ENCODE assay signal across 14 mouse cellular contexts in the genomic region with DNA sequence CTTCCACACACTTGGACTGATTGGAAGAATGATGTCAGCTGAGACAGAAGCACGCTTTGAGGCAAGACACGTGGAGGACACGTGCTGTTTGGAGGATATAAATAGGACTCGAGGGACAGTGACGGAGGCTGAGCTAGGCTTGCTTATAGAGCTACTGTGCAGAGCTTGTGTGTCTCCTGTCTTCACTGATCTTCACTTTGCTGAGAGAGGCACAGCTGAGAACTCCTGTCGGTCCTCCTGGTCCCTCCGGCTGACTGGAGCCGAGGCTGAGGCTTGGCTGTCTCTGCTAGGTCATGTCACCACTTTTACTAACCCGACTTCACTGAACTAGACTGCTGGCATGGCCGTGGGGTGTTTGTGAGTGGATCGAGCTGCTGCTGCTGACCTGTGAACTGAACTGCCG. TPM values are rescaled to one million over a fixed set of nuclear protein-coding genes. Genes with fewer than 3 reads are reported as not detected.
DNase-seq lines count a peak whose midpoint lies in the region; ATAC-seq and TF ChIP-seq lines count a peak whose summit lies in the region.
"Had no signal": no experiment of that assay in that cellular context is flagged by ENCODE, and none has a peak within 500 bp of the region (broad histone marks: within the 10 kb centered on the region; RNA-seq: fewer than 3 reads in every experiment).

No protein-coding gene starts in this region.

- no peak overlapping the region for H3K4me3 ChIP-seq in gastrocnemius, adult 2 months
- no peak overlapping the region for H3K4me3 ChIP-seq in lung, embryonic 15.5 days
- H3K4me3 ChIP-seq in hindbrain, embryonic 14.5 days (replicated peaks; ENCODE audit: low read length) = no peak overlapping the region
- H3K4me3 ChIP-seq: liver, embryonic 15.5 days; midbrain, embryonic 12.5 days had no signal

- peak; percentile 39 for DNase-seq in gastrocnemius, adult 2 months
- DNase-seq in gastrocnemius, postnatal 36 days = no peak
- peak; percentile 28 for DNase-seq in urinary bladder, postnatal 14 days (ENCODE audit: low spot score)
- DNase-seq in urinary bladder, postnatal 25 days (ENCODE audit: low spot score) = no peak
- DNase-seq in hindbrain, embryonic 14.5 days (ENCODE audit: low spot score) = no peak
- no peak for DNase-seq in right cerebral cortex, postnatal 25 days
- DNase-seq in urinary bladder, postnatal 36 days (ENCODE audit: low spot score in 2 of 2) = no peak
- DNase-seq: adrenal gland, postnatal 14 days; forebrain, postnatal 0 days had no signal

- 28% methylated on average over 12 of the region's 12 CpGs for WGBS in lung, embryonic 15.5 days
- WGBS in hindbrain, embryonic 14.5 days = 68% methylated on average over 12 of the region's 12 CpGs

- H3K4me1 ChIP-seq in lung, embryonic 15.5 days = peaks cover 71% of the 10 kb centered on the region
- peaks cover 16% of the 10 kb centered on the region for H3K4me1 ChIP-seq in hindbrain, embryonic 14.5 days (replicated peaks; ENCODE audit: control insufficient read depth, insufficient read depth, low read length)

- no peak overlapping the region for H3K9ac ChIP-seq in lung, embryonic 15.5 days
- no peak overlapping the region for H3K9ac ChIP-seq in hindbrain, embryonic 14.5 days
- H3K9ac ChIP-seq: forebrain, postnatal 0 days; liver, embryonic 15.5 days; midbrain, embryonic 12.5 days had no signal

- no peaks in the 10 kb centered on the region for H3K9me3 ChIP-seq in lung, embryonic 15.5 days
- no peaks in the 10 kb centered on the region for H3K9me3 ChIP-seq in hindbrain, embryonic 14.5 days (ENCODE audit: control insufficient read depth, low read length)
- H3K9me3 ChIP-seq: G1E; liver, embryonic 15.5 days; midbrain, embryonic 12.5 days had no signal

- no peak for TF ChIP-seq CTCF in gastrocnemius, adult 2 months (IDR thresholded peaks at IDR 0.05)

- H3K27ac ChIP-seq in gastrocnemius, adult 2 months = peak overlapping the region; percentile 61; the same call in 1 of the 2 replicates
- peak overlapping the region; percentile 58 for H3K27ac ChIP-seq in lung, embryonic 15.5 days
- H3K27ac ChIP-seq in hindbrain, embryonic 14.5 days = no peak overlapping the region
- H3K27ac ChIP-seq: liver, embryonic 15.5 days; midbrain, embryonic 12.5 days; stomach, postnatal 0 days had no signal

- H3K36me3 ChIP-seq in lung, embryonic 15.5 days = no peaks in the 10 kb centered on the region
- H3K36me3 ChIP-seq in hindbrain, embryonic 14.5 days (replicated peaks; ENCODE audit: control insufficient read depth, insufficient read depth) = no peaks in the 10 kb centered on the region
- H3K36me3 ChIP-seq: G1E; liver, embryonic 15.5 days; midbrain, embryonic 12.5 days had no signal

- H3K27me3 ChIP-seq in lung, embryonic 15.5 days = no peaks in the 10 kb centered on the region
- no peaks in the 10 kb centered on the region; the same call in 1 of the 2 replicates for H3K27me3 ChIP-seq in hindbrain, embryonic 14.5 days (ENCODE audit: control insufficient read depth, insufficient read depth, low read length)

- peak; percentile 48 for ATAC-seq in lung, embryonic 15.5 days (ENCODE audit: borderline replicate concordance, extremely low read depth, low FRiP score, low TSS enrichment)
- no peak for ATAC-seq in hindbrain, embryonic 14.5 days (ENCODE audit: low FRiP score)
- ATAC-seq: forebrain, postnatal 0 days had no signal

- H3K4me2 ChIP-seq in lung, embryonic 15.5 days = no peak overlapping the region
- no peak overlapping the region for H3K4me2 ChIP-seq in hindbrain, embryonic 14.5 days (replicated peaks)
- H3K4me2 ChIP-seq: liver, embryonic 15.5 days; midbrain, embryonic 12.5 days had no signal

- intact Hi-C loops in gastrocnemius, adult 2 months (cut with DNase I) = loop anchor here (2.0 kb wide), 1 partner anchor 23 kb away; a partner anchor contains a TSS
- intact Hi-C loops in gastrocnemius, postnatal 36 days (cut with DNase I) = no loop called here

RNA-seq across cellular contexts. Expression of a gene that starts 3.1 kb away (rescaled TPM):
- total RNA-seq in gastrocnemius, adult 2 months (2021) = not detected
- under 1 TPM in 1 of 2 experiments, not detected in 1; 0.33 TPM for total RNA-seq in gastrocnemius, postnatal 36 days (2021)
- 8.1 and 10.7 TPM in 2 replicates for polyA plus RNA-seq in lung, embryonic 15.5 days (2015; fragmentation: Nextera tagmentation; extraction: Ambion mirVana)
- polyA plus RNA-seq in hindbrain, embryonic 14.5 days (2014; fragmentation: Nextera tagmentation; extraction: Ambion mirVana) = 3.7 and 5.5 TPM in 2 replicates
- polyA plus RNA-seq: G1E had no signal

RNA-seq across cellular contexts. Expression of a gene that starts 23.9 kb away (rescaled TPM):
- total RNA-seq in gastrocnemius, adult 2 months (2021) = 10 to 100 TPM; 16.4 to 23.4 TPM
- 10 to 100 TPM; 20.4 to 23.5 TPM for total RNA-seq in gastrocnemius, postnatal 36 days (2021)
- polyA plus RNA-seq in lung, embryonic 15.5 days (2015; fragmentation: Nextera tagmentation; extraction: Ambion mirVana) = 541 and 580 TPM in 2 replicates
- polyA plus RNA-seq in hindbrain, embryonic 14.5 days (2014; fragmentation: Nextera tagmentation; extraction: Ambion mirVana) = 53.0 and 62.6 TPM in 2 replicates

RNA-seq across cellular contexts. Expression of a gene that starts 32.0 kb away (rescaled TPM):
- not detected for total RNA-seq in gastrocnemius, adult 2 months (2021)
- total RNA-seq in gastrocnemius, postnatal 36 days (2021) = not detected
- polyA plus RNA-seq in lung, embryonic 15.5 days (2015; fragmentation: Nextera tagmentation; extraction: Ambion mirVana) = 0.24 and 0.47 TPM in 2 replicates
- polyA plus RNA-seq in hindbrain, embryonic 14.5 days (2014; fragmentation: Nextera tagmentation; extraction: Ambion mirVana) = 0.75 and 0.90 TPM in 2 replicates
- total RNA-seq: adrenal gland, postnatal 14 days; G1E had no signal
- polyA plus RNA-seq: G1E; liver, embryonic 15.5 days had no signal

RNA-seq across cellular contexts. Expression of a gene that starts 42.1 kb away (rescaled TPM):
- under 1 TPM in 1 of 2 experiments, not detected in 1; 0.67 TPM for total RNA-seq in gastrocnemius, adult 2 months (2021)
- under 1 TPM; 0.36 to 0.59 TPM for total RNA-seq in gastrocnemius, postnatal 36 days (2021)
- polyA plus RNA-seq in lung, embryonic 15.5 days (2015; fragmentation: Nextera tagmentation; extraction: Ambion mirVana) = 21.7 and 22.5 TPM in 2 replicates
- 27.6 and 28.5 TPM in 2 replicates for polyA plus RNA-seq in hindbrain, embryonic 14.5 days (2014; fragmentation: Nextera tagmentation; extraction: Ambion mirVana)
- polyA plus RNA-seq: G1E had no signal

RNA-seq across cellular contexts. Expression of a gene that starts 48.5 kb away (rescaled TPM):
- total RNA-seq in gastrocnemius, adult 2 months (2021) = under 1 TPM in 1 of 2 experiments, not detected in 1; 0.22 TPM
- under 1 TPM; 0.20 to 0.33 TPM for total RNA-seq in gastrocnemius, postnatal 36 days (2021)
- 0.31 and 0.51 TPM in 2 replicates for polyA plus RNA-seq in lung, embryonic 15.5 days (2015; fragmentation: Nextera tagmentation; extraction: Ambion mirVana)
- 0.15 and 0.26 TPM in 2 replicates for polyA plus RNA-seq in hindbrain, embryonic 14.5 days (2014; fragmentation: Nextera tagmentation; extraction: Ambion mirVana)
- total RNA-seq: G1E had no signal
- polyA plus RNA-seq: G1E had no signal

Comparison
In these comparisons a context has a peak if more than half of its experiments do, and no peak if none do; other contexts are left out.
1. DNase-seq: peak in gastrocnemius, adult 2 months (single experiment) and urinary bladder, postnatal 14 days (single experiment); none in gastrocnemius, postnatal 36 days (0 of 2), urinary bladder, postnatal 25 days (single experiment), hindbrain, embryonic 14.5 days (single experiment), right cerebral cortex, postnatal 25 days (single experiment) and urinary bladder, postnatal 36 days (0 of 2).